Mouse (Mus musculus): ENCODE results near the gene Hist2h2ab.

GRCm38 (mm10) chr3:96255926-96256593 is 36.4 kb downstream of the Hist2h2ab start:
- TF ChIP-seq CTCF (IDR thresholded peaks at IDR 0.05; ENCODE audit: extremely low read depth, insufficient read depth, low read length) (no peak), POLR2A (IDR thresholded peaks at IDR 0.05; ENCODE audit: extremely low read depth, insufficient read depth, low read length) (no peak)
